Mouse (Mus musculus) monocyte, adult 5-6 weeks (primary cell): ENCODE measurements around the gene Foxj1. TPM values are rescaled to one million over a fixed set of nuclear protein-coding genes. Genes with fewer than 3 reads are reported as not detected.

Experiments used
- ATAC-seq: fragments of 153-309, 156-312 bp; replicated peaks from 2 replicates; pipeline ENCODE4 v1.8.0; 2017; ENCODE audit warnings: mild to moderate bottlenecking; ENCODE audit not compliant: low TSS enrichment, insufficient number of reproducible peaks, severe bottlenecking, poor library complexity, low FRiP score
- total RNA-seq: library from RNA; stranded (forward); fragments of 200-1000, 200-491, 200-594 nt; gene quantifications from 3 replicates; pipeline ENCODE4 v1.2.3, GENCODE M21; 2017

The Foxj1 gene
- total RNA-seq, 1 experiment from 2014 or later, result 0.19 TPM

DNA sequence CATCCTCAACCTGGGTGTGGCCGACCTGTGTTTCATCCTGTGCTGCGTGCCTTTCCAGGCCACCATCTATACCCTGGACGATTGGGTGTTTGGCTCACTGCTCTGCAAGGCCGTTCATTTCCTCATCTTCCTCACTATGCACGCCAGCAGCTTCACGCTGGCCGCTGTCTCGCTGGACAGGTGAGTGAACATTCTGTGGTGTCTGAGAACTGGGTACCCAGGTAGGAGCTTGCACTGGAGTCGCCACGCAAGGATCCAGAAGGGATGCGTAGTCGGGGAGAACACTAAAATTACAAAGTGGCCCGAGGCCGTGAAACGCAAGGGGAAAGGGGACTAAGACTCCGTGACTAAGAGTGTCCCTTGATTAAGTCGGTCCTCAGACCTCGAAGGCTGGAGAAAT is 53.5 kb downstream of the Foxj1 start:
- ATAC-seq, result no peak

DNA sequence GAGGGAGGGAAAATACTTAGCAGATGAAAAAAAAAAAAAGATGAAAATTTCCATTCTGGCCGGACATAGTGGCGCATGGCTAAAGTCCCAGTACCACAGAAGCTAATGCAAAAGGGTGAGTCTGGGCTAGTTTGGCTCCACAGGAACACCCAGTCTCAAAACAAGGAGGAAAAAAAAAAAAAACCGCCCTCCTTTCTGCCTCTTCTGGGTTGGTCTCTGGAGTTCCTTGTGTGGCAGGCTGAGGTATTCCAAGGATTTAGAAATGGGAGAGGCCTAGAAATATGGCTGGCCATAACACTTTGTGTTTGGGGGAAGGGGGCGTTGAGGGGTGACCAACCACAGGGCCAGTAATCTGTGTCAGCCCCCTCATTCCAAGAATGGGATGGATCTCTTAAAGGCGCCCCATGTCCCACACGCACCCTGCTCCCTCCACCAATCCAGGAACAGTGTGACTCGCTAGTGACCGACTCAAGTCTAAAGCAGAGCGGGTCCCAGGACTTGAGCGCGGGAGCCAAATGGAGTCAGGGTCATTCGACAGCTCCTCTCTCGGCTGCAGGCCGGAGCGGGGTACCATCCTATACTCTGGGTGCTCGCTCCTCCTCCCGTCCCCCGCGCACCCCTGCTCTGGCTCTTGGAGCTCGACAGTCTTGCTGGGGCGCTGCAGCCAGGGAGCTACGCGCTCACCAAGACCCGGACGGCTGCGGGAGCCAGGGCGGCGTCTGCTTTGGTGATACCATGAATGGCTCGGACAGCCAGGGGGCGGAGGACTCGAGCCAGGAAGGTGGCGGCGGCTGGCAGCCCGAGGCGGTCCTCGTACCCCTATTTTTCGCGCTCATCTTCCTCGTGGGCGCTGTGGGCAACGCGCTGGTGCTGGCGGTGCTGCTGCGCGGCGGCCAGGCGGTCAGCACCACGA is 54.2 kb downstream of the Foxj1 start, which contains the start of gene Galr2:
TSS of gene Galr2 (plus strand) at position 189 of the 913 bp plus-strand sequence.
- no peak for ATAC-seq

Other genes with a start within 250 kb of the Foxj1 start
- 59.0 to 73.8 TPM (median 62.7 TPM) in 3 replicates for gene Wbp2, start 248.4 kb downstream of the Foxj1 start, total RNA-seq
- not detected in 3 replicates for gene Trim47, start 208.2 kb downstream of the Foxj1 start, total RNA-seq
- 13.9 to 23.1 TPM (median 20.1 TPM) in 3 replicates for gene Trim65, start 204.3 kb downstream of the Foxj1 start, total RNA-seq
- 10.7 to 28.4 TPM (median 15.3 TPM) in 3 replicates for gene Mrpl38, start 196.5 kb downstream of the Foxj1 start, total RNA-seq
- gene Fbf1, start 167.2 kb downstream of the Foxj1 start, total RNA-seq, result 12.9 to 31.1 TPM (median 16.4 TPM) in 3 replicates
- gene Ten1, start 136.5 kb downstream of the Foxj1 start, total RNA-seq, result 27.4 to 31.3 TPM (median 30.8 TPM) in 3 replicates
- 26.1 to 35.6 TPM (median 28.5 TPM) in 3 replicates for gene Acox1, start 136.4 kb downstream of the Foxj1 start, total RNA-seq
- 0.21 TPM in 1 of 3 replicates, not detected in the others for gene Evpl, start 97.3 kb downstream of the Foxj1 start, total RNA-seq
- 18.0 to 34.3 TPM (median 25.7 TPM) in 3 replicates for gene Srp68, start 61.2 kb downstream of the Foxj1 start, total RNA-seq
- not detected in 3 replicates for gene Galr2, start 54.5 kb downstream of the Foxj1 start, total RNA-seq
- gene Exoc7, start 28.2 kb downstream of the Foxj1 start, total RNA-seq, result 39.7 to 67.5 TPM (median 48.1 TPM) in 3 replicates
- gene Rnf157, start 77.6 kb upstream of the Foxj1 start, total RNA-seq, result 8.3 to 42.3 TPM (median 19.1 TPM) in 3 replicates
- gene Ubald2, start 98.7 kb upstream of the Foxj1 start, total RNA-seq, result 55.7 to 125 TPM (median 100.0 TPM) in 3 replicates
- gene Qrich2, start 130.8 kb upstream of the Foxj1 start, total RNA-seq, result 0.85 to 0.95 TPM in 2 of 3 replicates, not detected in the other
- 18.0 to 45.7 TPM (median 45.0 TPM) in 3 replicates for gene Prpsap1, start 158.8 kb upstream of the Foxj1 start, total RNA-seq
- gene Sphk1, start 195.5 kb upstream of the Foxj1 start, total RNA-seq, result not detected in 3 replicates
- gene Ube2o, start 246.0 kb upstream of the Foxj1 start, total RNA-seq, result 16.3 to 21.9 TPM (median 19.8 TPM) in 3 replicates